Mouse (Mus musculus) small intestine, adult 2 months (tissue): ENCODE results near the gene Olfr452.

ENCODE experiments used
- CTCF ChIP-seq: fragments of 200-500 bp; IDR thresholded peaks from 2 replicates; pipeline ENCODE4 v1.5.1; 2012; ENCODE audit warnings: low read depth, mild to moderate bottlenecking, control low read depth, inconsistent platforms, low read length, moderate library complexity, mixed read lengths; ENCODE audit not compliant: insufficient replicate concordance, insufficient read length; ENCODE audit errors: extremely low read depth
- POLR2A ChIP-seq: fragments of 200-500 bp; IDR thresholded peaks from 2 replicates; pipeline ENCODE4 v1.6.1; 2012; ENCODE audit warnings: low read depth, mild to moderate bottlenecking, control low read depth, inconsistent platforms, low read length, moderate library complexity

- TF ChIP-seq POLR2A (no peak), CTCF (no peak)
Observed at GRCm38 (mm10) chr6:42777066-42777465, 7.8 kb upstream of the Olfr452 start.
